Mouse (Mus musculus): ENCODE measurements at regions not wholly inside any gene's neighbourhood (a gene's known extent, or its start where the extent isn't known, plus 50 kb on each side); places are given as distances from the start of the nearest gene placed in this dataset.
"Not testable (repeated sequence)": the region's sequence is repeated elsewhere in the genome, so short reads cannot be mapped to it uniquely, and the experiment has no call there.

DNA sequence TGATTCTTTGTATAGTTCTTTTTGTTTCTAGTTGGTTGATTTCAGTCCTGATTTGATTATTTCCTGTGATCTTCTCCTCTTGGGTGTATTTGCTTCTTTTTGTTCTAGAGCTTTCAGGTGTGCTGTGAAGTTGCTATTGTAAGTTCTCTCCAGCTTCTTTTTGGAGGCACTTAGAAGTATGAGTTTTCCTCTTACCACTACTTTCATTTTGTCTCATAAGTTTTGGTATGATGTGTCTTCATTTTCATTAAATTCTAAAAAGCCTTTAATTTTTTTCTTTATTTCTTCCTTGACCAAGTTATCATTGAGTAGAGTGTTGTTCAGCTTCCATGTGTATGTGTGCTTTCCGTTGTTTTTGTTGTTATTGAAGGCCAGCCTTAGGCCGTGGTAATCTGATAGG is 195.3 kb upstream of the Btg1 start:
- not testable (repeated sequence) for TF ChIP-seq CTCF (IDR thresholded peaks at IDR 0.05; ENCODE audit: extremely low read depth, insufficient read depth, insufficient read length, insufficient replicate concordance); POLR2A (IDR thresholded peaks at IDR 0.05; ENCODE audit: low read depth, low read length)

Data from spleen, adult 2 months (tissue).